Mouse (Mus musculus): ENCODE results near the gene Wdr83.

- TF ChIP-seq CTCF (IDR thresholded peaks at IDR 0.05; ENCODE audit: extremely low read depth, insufficient read length, insufficient replicate concordance, low read depth, low read length) (peak; percentile 34; the same call in 1 of the 2 replicates), POLR2A (IDR thresholded peaks at IDR 0.05; ENCODE audit: low read depth, low read length) (no peak)
These were observed 5.1 kb downstream of the Wdr83 start for GRCm38 (mm10) chr8:85076001-85076400.

Measured in small intestine, adult 2 months (tissue).